Mouse (Mus musculus): ENCODE measurements around the gene Spon1. TPM values are rescaled to one million over a fixed set of nuclear protein-coding genes. Genes with fewer than 3 reads are reported as not detected.

Spon1 gene
- total and polyA plus RNA-seq, 2 experiments from 2014 or later: 20.7 to 21.6 TPM

DNA sequence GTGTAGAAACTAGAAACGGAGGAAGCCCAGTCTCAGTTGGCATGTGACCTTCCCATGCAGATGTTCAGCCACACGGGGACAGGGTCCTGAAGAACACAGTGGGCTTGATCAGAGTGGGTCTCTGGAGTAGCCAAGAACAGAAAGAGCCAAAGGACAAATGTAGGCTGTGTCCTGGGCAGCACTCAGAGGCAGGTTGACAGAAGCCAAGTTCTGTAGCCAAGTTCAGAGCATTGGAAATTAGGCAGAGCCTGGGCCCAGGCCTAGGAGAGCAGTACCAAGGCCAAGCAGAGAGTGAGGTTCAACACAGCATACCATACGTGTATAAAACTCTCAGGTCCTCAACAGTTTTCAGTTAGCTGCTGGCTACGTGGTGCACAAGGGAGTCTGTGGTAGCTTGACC lies 153.7 kb downstream of the Spon1 start:
- no peak overlapping the region for H3K27ac ChIP-seq (ENCODE audit: low read depth)
- DNase-seq (ENCODE audit: low spot score) (no peak), ATAC-seq (ENCODE audit: insufficient read depth, low read depth) (no peak; the same call in 1 of the 2 replicates)
- H3K4me3 ChIP-seq (ENCODE audit: low read depth, low read length): no peak overlapping the region
- H3K9ac ChIP-seq (replicated peaks; ENCODE audit: low read depth, low read length): no peak overlapping the region
- no peaks in the 10 kb centered on the region for H3K27me3 ChIP-seq (ENCODE audit: control insufficient read depth, insufficient read depth, low read length)
- TF ChIP-seq CTCF (IDR thresholded peaks at IDR 0.05; ENCODE audit: low read depth): no peak
- TF ChIP-seq EP300 (IDR thresholded peaks at IDR 0.05; ENCODE audit: low read depth): no peak
- no peaks in the 10 kb centered on the region for H3K4me1 ChIP-seq (ENCODE audit: control insufficient read depth, insufficient read depth)
- no peaks in the 10 kb centered on the region for H3K9me3 ChIP-seq (replicated peaks; ENCODE audit: control insufficient read depth, low read length)
- H3K4me2 ChIP-seq (ENCODE audit: low read depth, low read length): no peak overlapping the region
- WGBS: 56% methylated on average over 4 of the region's 4 CpGs
- H3K36me3 ChIP-seq (replicated peaks; ENCODE audit: control insufficient read depth, insufficient read depth, low read length): no peaks in the 10 kb centered on the region

DNA sequence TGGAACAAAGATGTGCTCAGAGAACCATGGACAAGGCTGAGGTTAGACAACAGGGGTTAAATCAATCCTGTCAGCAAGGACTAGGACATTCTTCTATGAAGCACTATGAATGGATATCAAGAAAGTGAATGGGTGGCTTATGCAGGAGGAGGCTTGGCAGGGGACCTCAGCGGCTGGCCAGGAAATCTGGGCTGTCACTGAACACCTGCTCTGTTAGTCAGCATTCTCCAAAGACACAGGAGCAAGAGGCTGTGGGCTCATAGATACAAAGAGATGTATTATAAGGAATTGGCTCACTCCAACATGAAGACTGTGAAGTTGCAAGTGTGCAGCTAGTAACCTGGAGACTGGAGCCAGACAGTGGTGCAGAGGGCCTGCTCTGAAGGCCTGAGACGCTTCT lies 154.3 kb downstream of the Spon1 start:
- 69% methylated on average over 2 of the region's 2 CpGs for WGBS
- Histone ChIP-seq H3K9ac (replicated peaks; ENCODE audit: low read depth, low read length) (no peak overlapping the region), H3K9me3 (replicated peaks; ENCODE audit: control insufficient read depth, low read length) (no peaks in the 10 kb centered on the region), H3K4me1 (ENCODE audit: control insufficient read depth, insufficient read depth) (no peaks in the 10 kb centered on the region), H3K4me3 (ENCODE audit: low read depth, low read length) (no peak overlapping the region), H3K27ac (ENCODE audit: low read depth) (no peak overlapping the region), H3K36me3 (replicated peaks; ENCODE audit: control insufficient read depth, insufficient read depth, low read length) (no peaks in the 10 kb centered on the region), H3K4me2 (ENCODE audit: low read depth, low read length) (no peak overlapping the region), H3K27me3 (ENCODE audit: control insufficient read depth, insufficient read depth, low read length) (no peaks in the 10 kb centered on the region)
- ATAC-seq (ENCODE audit: insufficient read depth, low read depth) (no peak), DNase-seq (ENCODE audit: low spot score) (no peak)
- no peak for TF ChIP-seq CTCF (IDR thresholded peaks at IDR 0.05; ENCODE audit: low read depth)
- no peak for TF ChIP-seq EP300 (IDR thresholded peaks at IDR 0.05; ENCODE audit: low read depth)

DNA sequence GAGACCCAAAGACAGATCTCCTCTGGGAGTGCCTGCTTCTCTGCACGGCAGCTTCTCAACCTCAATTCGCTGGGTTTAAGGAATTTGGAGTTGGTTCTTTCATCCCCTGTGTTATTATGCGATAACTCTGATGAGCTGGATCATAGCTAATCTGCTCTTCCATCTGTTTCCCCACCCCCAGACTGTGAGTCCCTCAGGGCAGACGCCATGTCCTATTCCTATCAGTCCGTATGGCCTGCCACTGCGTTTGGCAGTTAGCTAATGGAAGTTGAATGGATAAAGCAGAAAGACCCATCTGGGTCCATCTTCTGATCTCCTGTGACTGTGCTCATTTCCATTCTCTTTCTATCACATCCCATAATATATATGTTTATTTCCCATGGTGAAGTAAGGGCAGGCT lies 158.8 kb downstream of the Spon1 start:
- no peak overlapping the region for H3K4me2 ChIP-seq (ENCODE audit: low read depth, low read length)
- WGBS: 92% methylated on average over 6 of the region's 6 CpGs
- H3K9ac ChIP-seq (replicated peaks; ENCODE audit: low read depth, low read length): no peak overlapping the region
- no peak overlapping the region for H3K27ac ChIP-seq (ENCODE audit: low read depth)
- H3K27me3 ChIP-seq (ENCODE audit: control insufficient read depth, insufficient read depth, low read length): no peaks in the 10 kb centered on the region
- H3K4me3 ChIP-seq (ENCODE audit: low read depth, low read length): no peak overlapping the region
- no peak for DNase-seq (ENCODE audit: low spot score)
- H3K9me3 ChIP-seq (replicated peaks; ENCODE audit: control insufficient read depth, low read length): no peaks in the 10 kb centered on the region
- H3K36me3 ChIP-seq (replicated peaks; ENCODE audit: control insufficient read depth, insufficient read depth, low read length): no peaks in the 10 kb centered on the region
- ATAC-seq (ENCODE audit: insufficient read depth, low read depth): no peak
- H3K4me1 ChIP-seq (ENCODE audit: control insufficient read depth, insufficient read depth): no peaks in the 10 kb centered on the region
- TF ChIP-seq EP300 (IDR thresholded peaks at IDR 0.05; ENCODE audit: low read depth) (no peak), CTCF (IDR thresholded peaks at IDR 0.05; ENCODE audit: low read depth) (no peak)

DNA sequence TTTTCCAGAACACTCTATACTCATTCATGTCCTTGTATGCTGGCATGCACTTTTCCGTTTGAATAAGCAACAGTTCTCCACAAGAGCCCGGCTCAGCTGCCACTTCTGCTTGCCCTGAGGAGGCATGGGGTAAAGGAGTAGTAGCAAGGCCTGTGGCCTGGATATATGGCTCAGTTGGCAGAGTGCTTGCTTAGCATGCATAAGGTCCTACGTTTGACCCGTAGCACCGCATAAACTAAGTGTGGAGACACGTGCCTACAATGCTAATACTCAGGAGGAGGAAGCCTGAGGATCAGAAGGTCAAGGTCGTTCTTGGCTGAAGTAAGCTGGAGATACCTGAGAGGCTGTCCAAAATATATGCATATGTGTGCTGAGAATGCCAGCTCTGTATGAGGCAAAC lies 185.1 kb downstream of the Spon1 start:
- no peak overlapping the region for H3K27ac ChIP-seq (ENCODE audit: low read depth)
- no peak overlapping the region for H3K9ac ChIP-seq (replicated peaks; ENCODE audit: low read depth, low read length)
- WGBS: 85% methylated on average over 7 of the region's 7 CpGs
- DNase-seq (ENCODE audit: low spot score) (no peak), ATAC-seq (ENCODE audit: insufficient read depth, low read depth) (no peak)
- no peaks in the 10 kb centered on the region for H3K36me3 ChIP-seq (replicated peaks; ENCODE audit: control insufficient read depth, insufficient read depth, low read length)
- H3K9me3 ChIP-seq (replicated peaks; ENCODE audit: control insufficient read depth, low read length): no peaks in the 10 kb centered on the region
- no peaks in the 10 kb centered on the region for H3K27me3 ChIP-seq (ENCODE audit: control insufficient read depth, insufficient read depth, low read length)
- no peaks in the 10 kb centered on the region for H3K4me1 ChIP-seq (ENCODE audit: control insufficient read depth, insufficient read depth)
- no peak overlapping the region for H3K4me2 ChIP-seq (ENCODE audit: low read depth, low read length)
- H3K4me3 ChIP-seq (ENCODE audit: low read depth, low read length): no peak overlapping the region
- TF ChIP-seq CTCF (IDR thresholded peaks at IDR 0.05; ENCODE audit: low read depth): no peak
- no peak for TF ChIP-seq EP300 (IDR thresholded peaks at IDR 0.05; ENCODE audit: low read depth)

DNA sequence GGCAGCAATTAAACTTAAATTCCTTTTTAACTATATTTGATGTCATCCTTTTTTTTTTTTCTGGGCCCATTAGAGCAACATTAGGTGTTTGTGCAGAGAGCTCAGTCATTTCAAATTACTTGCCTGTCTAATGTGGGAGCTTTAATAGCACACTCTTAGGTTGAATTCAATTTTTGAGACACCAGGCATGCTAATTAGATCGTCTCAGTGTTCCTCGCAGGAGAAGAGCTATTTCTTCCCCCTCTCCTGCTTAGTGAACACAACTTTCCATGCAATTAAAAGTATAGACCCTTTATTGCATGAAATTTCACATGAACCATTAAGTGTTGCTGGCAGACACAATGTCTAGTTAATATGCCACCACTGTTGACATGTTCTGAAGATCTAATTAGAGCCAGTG lies 189.6 kb downstream of the Spon1 start:
- DNase-seq (ENCODE audit: low spot score) (no peak), ATAC-seq (ENCODE audit: insufficient read depth, low read depth) (no peak)
- TF ChIP-seq EP300 (IDR thresholded peaks at IDR 0.05; ENCODE audit: low read depth) (no peak), CTCF (IDR thresholded peaks at IDR 0.05; ENCODE audit: low read depth) (no peak)
- H3K4me2 ChIP-seq (ENCODE audit: low read depth, low read length): no peak overlapping the region
- WGBS: 92% methylated on average over 2 of the region's 2 CpGs
- no peaks in the 10 kb centered on the region for H3K4me1 ChIP-seq (ENCODE audit: control insufficient read depth, insufficient read depth)
- H3K36me3 ChIP-seq (replicated peaks; ENCODE audit: control insufficient read depth, insufficient read depth, low read length): no peaks in the 10 kb centered on the region
- no peaks in the 10 kb centered on the region for H3K9me3 ChIP-seq (replicated peaks; ENCODE audit: control insufficient read depth, low read length)
- H3K27me3 ChIP-seq (ENCODE audit: control insufficient read depth, insufficient read depth, low read length): no peaks in the 10 kb centered on the region
- no peak overlapping the region for H3K9ac ChIP-seq (replicated peaks; ENCODE audit: low read depth, low read length)
- H3K27ac ChIP-seq (ENCODE audit: low read depth): no peak overlapping the region
- H3K4me3 ChIP-seq (ENCODE audit: low read depth, low read length): no peak overlapping the region

DNA sequence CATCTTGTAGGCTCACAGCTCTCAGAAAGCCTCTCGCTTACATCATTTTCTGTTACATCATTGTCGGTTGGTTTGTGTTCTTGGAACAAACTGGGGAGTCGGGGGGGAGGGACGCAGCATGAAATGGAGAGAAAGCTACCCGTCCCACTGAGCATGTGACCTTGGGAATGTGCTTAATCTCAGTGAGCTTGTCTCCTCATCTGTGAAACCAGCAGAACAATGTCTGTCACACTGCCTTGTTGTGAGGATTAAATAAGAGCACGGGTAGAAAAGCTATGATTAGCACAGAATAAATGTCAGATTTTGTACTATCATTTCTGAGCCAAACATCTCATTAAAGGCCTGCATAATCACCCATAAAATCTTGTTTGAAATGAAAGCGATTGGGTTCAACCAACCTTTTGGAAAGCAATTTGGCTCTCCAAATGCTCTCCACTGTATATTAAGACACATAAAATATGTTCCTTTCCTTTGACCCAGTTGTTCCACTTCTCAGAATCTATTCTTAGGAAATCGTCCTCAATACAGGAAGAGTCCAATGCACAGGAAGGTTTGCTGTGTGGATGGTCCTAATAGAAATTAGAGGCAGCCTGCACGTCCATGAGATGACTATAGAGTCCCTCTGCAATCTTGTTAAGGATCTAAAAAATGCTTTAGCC lies 195.2 kb downstream of the Spon1 start:
- WGBS: 69% methylated on average over 9 of the region's 9 CpGs
- H3K9me3 ChIP-seq (replicated peaks; ENCODE audit: control insufficient read depth, low read length): no peaks in the 10 kb centered on the region
- H3K4me3 ChIP-seq (ENCODE audit: low read depth, low read length): no peak overlapping the region
- no peak overlapping the region for H3K27ac ChIP-seq (ENCODE audit: low read depth)
- H3K4me1 ChIP-seq (ENCODE audit: control insufficient read depth, insufficient read depth): no peaks in the 10 kb centered on the region
- no peak for ATAC-seq (ENCODE audit: insufficient read depth, low read depth)
- DNase-seq (ENCODE audit: low spot score): no peak
- H3K9ac ChIP-seq (replicated peaks; ENCODE audit: low read depth, low read length): no peak overlapping the region
- no peaks in the 10 kb centered on the region for H3K27me3 ChIP-seq (ENCODE audit: control insufficient read depth, insufficient read depth, low read length)
- H3K4me2 ChIP-seq (ENCODE audit: low read depth, low read length): no peak overlapping the region
- no peaks in the 10 kb centered on the region for H3K36me3 ChIP-seq (replicated peaks; ENCODE audit: control insufficient read depth, insufficient read depth, low read length)
- TF ChIP-seq EP300 (IDR thresholded peaks at IDR 0.05; ENCODE audit: low read depth) (no peak), CTCF (IDR thresholded peaks at IDR 0.05; ENCODE audit: low read depth) (no peak)
